ENCODE assay signal across 11 mouse cellular contexts in genomic region chr11:116400560-116400959, GRCm38 (mm10). TPM values are rescaled to one million over a fixed set of nuclear protein-coding genes. Genes with fewer than 3 reads are reported as not detected.
A peak's percentile ranks its signal among the peaks of the same experiment; 100 is the strongest.
DNase-seq lines count a peak whose midpoint lies in the region; ATAC-seq and TF ChIP-seq lines count a peak whose summit lies in the region.
"Had no signal": no experiment of that assay in that cellular context is flagged by ENCODE, and none has a peak within 500 bp of the region (broad histone marks: within the 10 kb centered on the region; RNA-seq: fewer than 3 reads in every experiment).

No protein-coding gene starts in this region.

- 11% methylated on average over 4 of the region's 4 CpGs for WGBS in heart, postnatal 0 days
- 48% methylated on average over 4 of the region's 4 CpGs for WGBS in neural tube, embryonic 13.5 days
- WGBS in neural tube, embryonic 15.5 days: 38% methylated on average over 4 of the region's 4 CpGs
- 58% methylated on average over 4 of the region's 4 CpGs for WGBS in embryonic facial prominence, embryonic 12.5 days

- H3K4me2 ChIP-seq in heart, postnatal 0 days (ENCODE audit: low read depth, low read length): no peak overlapping the region
- H3K4me2 ChIP-seq in neural tube, embryonic 13.5 days: no peak overlapping the region
- H3K4me2 ChIP-seq in neural tube, embryonic 15.5 days: no peak overlapping the region
- H3K4me2 ChIP-seq in embryonic facial prominence, embryonic 12.5 days (replicated peaks): no peak overlapping the region
- H3K4me2 ChIP-seq: embryonic facial prominence, embryonic 15.5 days had no signal

- no peak for TF ChIP-seq CTCF in heart, postnatal 0 days (IDR thresholded peaks at IDR 0.05; ENCODE audit: low read depth)

- H3K4me1 ChIP-seq in heart, postnatal 0 days (ENCODE audit: control insufficient read depth, insufficient read depth): no peaks in the 10 kb centered on the region
- peaks cover 25% of the 10 kb centered on the region for H3K4me1 ChIP-seq in neural tube, embryonic 13.5 days (replicated peaks)
- peaks cover 14% of the 10 kb centered on the region; the same call in 1 of the 2 replicates for H3K4me1 ChIP-seq in neural tube, embryonic 15.5 days
- H3K4me1 ChIP-seq in embryonic facial prominence, embryonic 12.5 days: no peaks in the 10 kb centered on the region
- H3K4me1 ChIP-seq: embryonic facial prominence, embryonic 15.5 days had no signal

- ATAC-seq in heart, postnatal 0 days (ENCODE audit: insufficient read depth, low read depth): no peak
- ATAC-seq in neural tube, embryonic 13.5 days (ENCODE audit: low read depth): no peak
- no peak for ATAC-seq in neural tube, embryonic 15.5 days (ENCODE audit: low FRiP score)
- no peak for ATAC-seq in embryonic facial prominence, embryonic 12.5 days (ENCODE audit: insufficient number of reproducible peaks, insufficient read depth, low FRiP score, low TSS enrichment)
- no peak for ATAC-seq in frontal cortex, adult (ENCODE audit: low TSS enrichment)

- peak overlapping the region; percentile 30; the same call in 1 of the 2 replicates for H3K27ac ChIP-seq in heart, postnatal 0 days (ENCODE audit: low read depth)
- peak overlapping the region; percentile 52 for H3K27ac ChIP-seq in neural tube, embryonic 13.5 days (replicated peaks)
- no peak overlapping the region; the same call in 1 of the 2 replicates for H3K27ac ChIP-seq in neural tube, embryonic 15.5 days (replicated peaks)
- H3K27ac ChIP-seq in embryonic facial prominence, embryonic 12.5 days: 0 out of 2 replicates have a peak overlapping the region, but pooled peaks have one; percentile 11
- H3K27ac ChIP-seq: embryonic facial prominence, embryonic 15.5 days; macrophage had no signal

- H3K9ac ChIP-seq in heart, postnatal 0 days (replicated peaks; ENCODE audit: low read depth, low read length): no peak overlapping the region
- H3K9ac ChIP-seq in neural tube, embryonic 13.5 days: peak overlapping the region; percentile 31; the same call in 1 of the 2 replicates
- H3K9ac ChIP-seq in neural tube, embryonic 15.5 days (replicated peaks): no peak overlapping the region
- H3K9ac ChIP-seq in embryonic facial prominence, embryonic 12.5 days: no peak overlapping the region
- H3K9ac ChIP-seq: embryonic facial prominence, embryonic 15.5 days had no signal

- H3K27me3 ChIP-seq in heart, postnatal 0 days (ENCODE audit: control insufficient read depth, insufficient read depth, low read length): no peaks in the 10 kb centered on the region
- no peaks in the 10 kb centered on the region for H3K27me3 ChIP-seq in neural tube, embryonic 13.5 days
- H3K27me3 ChIP-seq in neural tube, embryonic 15.5 days (replicated peaks): no peaks in the 10 kb centered on the region
- H3K27me3 ChIP-seq in embryonic facial prominence, embryonic 12.5 days: no peaks in the 10 kb centered on the region
- H3K27me3 ChIP-seq: embryonic facial prominence, embryonic 15.5 days had no signal

- no peak for TF ChIP-seq EP300 in heart, postnatal 0 days (IDR thresholded peaks at IDR 0.05; ENCODE audit: low read depth)

- H3K36me3 ChIP-seq in heart, postnatal 0 days (replicated peaks; ENCODE audit: control insufficient read depth, insufficient read depth, low read length): no peaks in the 10 kb centered on the region
- peaks cover 29% of the 10 kb centered on the region for H3K36me3 ChIP-seq in neural tube, embryonic 13.5 days
- H3K36me3 ChIP-seq in neural tube, embryonic 15.5 days: peaks cover 19% of the 10 kb centered on the region
- peaks cover 18% of the 10 kb centered on the region for H3K36me3 ChIP-seq in embryonic facial prominence, embryonic 12.5 days

- DNase-seq in heart, postnatal 0 days (ENCODE audit: low spot score): no peak
- DNase-seq in heart, postnatal 25 days (ENCODE audit: low spot score): no peak
- peak; percentile 26 to 32 for DNase-seq in kidney, postnatal 36 days
- DNase-seq in urinary bladder, postnatal 4 days (ENCODE audit: low spot score in 2 of 2): no peak
- DNase-seq: cerebellum, adult 9-11 months had no signal

- intact Hi-C loops in heart, postnatal 25 days (cut with DNase I): no loop called here

- H3K4me3 ChIP-seq in heart, postnatal 0 days (ENCODE audit: low read depth, low read length): no peak overlapping the region
- no peak overlapping the region for H3K4me3 ChIP-seq in neural tube, embryonic 13.5 days
- H3K4me3 ChIP-seq in neural tube, embryonic 15.5 days (replicated peaks): no peak overlapping the region
- no peak overlapping the region for H3K4me3 ChIP-seq in embryonic facial prominence, embryonic 12.5 days
- H3K4me3 ChIP-seq: embryonic facial prominence, embryonic 15.5 days had no signal

- H3K9me3 ChIP-seq in heart, postnatal 0 days (replicated peaks; ENCODE audit: control insufficient read depth, low read length): no peaks in the 10 kb centered on the region
- H3K9me3 ChIP-seq in neural tube, embryonic 13.5 days: no peaks in the 10 kb centered on the region
- no peaks in the 10 kb centered on the region for H3K9me3 ChIP-seq in neural tube, embryonic 15.5 days (replicated peaks)
- no peaks in the 10 kb centered on the region for H3K9me3 ChIP-seq in embryonic facial prominence, embryonic 12.5 days
- H3K9me3 ChIP-seq: embryonic facial prominence, embryonic 15.5 days had no signal

RNA-seq across cellular contexts. Expression of gene Rnf157, which starts 12.3 kb away (rescaled TPM):
- 10.8 and 11.4 TPM in 2 replicates for total RNA-seq in heart, postnatal 0 days (2014; rRNA removed; ENCODE audit: low replicate concordance)
- polyA plus RNA-seq in heart, postnatal 0 days (2015; fragmentation: Nextera tagmentation; extraction: Ambion mirVana): 2.2 and 3.5 TPM in 2 replicates
- total RNA-seq in heart, postnatal 25 days (2021): 1 to 10 TPM; 3.9 to 4.1 TPM
- 64.8 and 72.0 TPM in 2 replicates for polyA plus RNA-seq in neural tube, embryonic 13.5 days (2015; fragmentation: Nextera tagmentation; extraction: Ambion mirVana)
- polyA plus RNA-seq in neural tube, embryonic 15.5 days (2015; fragmentation: Nextera tagmentation; extraction: Ambion mirVana): 69.9 and 85.4 TPM in 2 replicates
- polyA plus RNA-seq in embryonic facial prominence, embryonic 12.5 days (2016; fragmentation: Nextera tagmentation; extraction: Ambion mirVana): 27.4 and 33.3 TPM in 2 replicates

RNA-seq across cellular contexts. Expression of gene Ubald2, which starts 33.3 kb away (rescaled TPM):
- total RNA-seq in heart, postnatal 0 days (2014; rRNA removed; ENCODE audit: low replicate concordance): 48.3 and 161 TPM in 2 replicates
- polyA plus RNA-seq in heart, postnatal 0 days (2015; fragmentation: Nextera tagmentation; extraction: Ambion mirVana): 32.3 and 41.9 TPM in 2 replicates
- total RNA-seq in heart, postnatal 25 days (2021): 10 to 100 TPM; 36.7 to 37.9 TPM
- 40.7 and 55.0 TPM in 2 replicates for polyA plus RNA-seq in neural tube, embryonic 13.5 days (2015; fragmentation: Nextera tagmentation; extraction: Ambion mirVana)
- polyA plus RNA-seq in neural tube, embryonic 15.5 days (2015; fragmentation: Nextera tagmentation; extraction: Ambion mirVana): 33.9 and 39.2 TPM in 2 replicates
- polyA plus RNA-seq in embryonic facial prominence, embryonic 12.5 days (2016; fragmentation: Nextera tagmentation; extraction: Ambion mirVana): 32.3 and 44.1 TPM in 2 replicates

Comparison
In these comparisons a context has a peak if more than half of its experiments do, and no peak if none do; other contexts are left out.
1. DNase-seq: peak in kidney, postnatal 36 days (2 of 2); none in heart, postnatal 0 days (single experiment), heart, postnatal 25 days (single experiment) and urinary bladder, postnatal 4 days (0 of 2).